Mouse (Mus musculus) ES-E14 (cell line): ENCODE data around the gene Gstp1.
"Not testable (repeated sequence)": the region's sequence is repeated elsewhere in the genome, so short reads cannot be mapped to it uniquely, and the experiment has no call there.

Source experiments
- CHD2 ChIP-seq: IDR thresholded peaks from 2 replicates; pipeline ENCODE4 v1.6.1; 2014; ENCODE audit warnings: mild to moderate bottlenecking, low read depth, low read length, inconsistent platforms
- HCFC1 ChIP-seq: IDR thresholded peaks from 2 replicates; pipeline ENCODE4 v1.6.1; 2012; ENCODE audit warnings: low read length, inconsistent platforms, borderline replicate concordance; ENCODE audit not compliant: insufficient read depth
- MAFK ChIP-seq: IDR thresholded peaks from 2 replicates; pipeline ENCODE4 v1.6.1; 2014; ENCODE audit warnings: mild to moderate bottlenecking, low read depth, low read length, inconsistent platforms; ENCODE audit not compliant: insufficient read depth
- ZC3H11A ChIP-seq: IDR thresholded peaks from 2 replicates; pipeline ENCODE4 v1.6.1; 2012; ENCODE audit warnings: low read depth, mild to moderate bottlenecking, inconsistent platforms, low read length, borderline replicate concordance
- ZNF384 ChIP-seq: IDR thresholded peaks from 2 replicates; pipeline ENCODE4 v1.6.1; 2012; ENCODE audit warnings: low read depth, low read length, inconsistent platforms

- TF ChIP-seq HCFC1, CHD2, MAFK, ZC3H11A, ZNF384: not testable (repeated sequence)
Measured at GRCm38 (mm10) chr19:4063357-4063756, 25.6 kb upstream of the Gstp1 start.
